Mouse (Mus musculus): Measurements from ENCODE around the gene Carmil3. TPM values are rescaled to one million over a fixed set of nuclear protein-coding genes. Genes with fewer than 3 reads are reported as not detected.
A peak's percentile ranks its signal among the peaks of the same experiment; 100 is the strongest.

The Carmil3 gene
- polyA plus RNA-seq (2016; fragmentation: Nextera tagmentation; extraction: Ambion mirVana): 16.1 and 16.8 TPM in 2 replicates

GRCm38 (mm10) chr14:55490361-55491201, at the start of gene Carmil3:
Gene Carmil3, plus strand, starts transcription at chr14:55490651.
- Histone ChIP-seq H3K9ac (peak within 1 kb of the TSS; percentile 86), H3K27ac (peak within 1 kb of the TSS; percentile 79), H3K36me3 (peaks cover 22% of the 10 kb centered on the region), H3K4me1 (peaks cover 17% of the 10 kb centered on the region), H3K4me3 (peak within 1 kb of the TSS; percentile 79), H3K9me3 (no peaks in the 10 kb centered on the region), H3K27me3 (replicated peaks) (no peaks in the 10 kb centered on the region), H3K4me2 (replicated peaks) (peak within 1 kb of the TSS; percentile 85)
- ATAC-seq (ENCODE audit: low FRiP score, low read depth): peak; percentile 90
- under 1% methylated on average over 65 of the region's 68 CpGs for WGBS

GRCm38 (mm10) chr14:55457693-55458092, 32.8 kb upstream of the Carmil3 start:
- Histone ChIP-seq H3K4me3 (no peak overlapping the region), H3K27ac (no peak overlapping the region), H3K36me3 (no peaks in the 10 kb centered on the region), H3K9ac (no peak overlapping the region), H3K4me1 (no peaks in the 10 kb centered on the region), H3K27me3 (replicated peaks) (no peaks in the 10 kb centered on the region), H3K4me2 (replicated peaks) (no peak overlapping the region), H3K9me3 (0 out of 2 replicates have a peak, but pooled peaks cover 4% of the 10 kb centered on the region)
- 84% methylated on average over 2 of the region's 2 CpGs for WGBS
- no peak for ATAC-seq (ENCODE audit: low FRiP score, low read depth)

DNA sequence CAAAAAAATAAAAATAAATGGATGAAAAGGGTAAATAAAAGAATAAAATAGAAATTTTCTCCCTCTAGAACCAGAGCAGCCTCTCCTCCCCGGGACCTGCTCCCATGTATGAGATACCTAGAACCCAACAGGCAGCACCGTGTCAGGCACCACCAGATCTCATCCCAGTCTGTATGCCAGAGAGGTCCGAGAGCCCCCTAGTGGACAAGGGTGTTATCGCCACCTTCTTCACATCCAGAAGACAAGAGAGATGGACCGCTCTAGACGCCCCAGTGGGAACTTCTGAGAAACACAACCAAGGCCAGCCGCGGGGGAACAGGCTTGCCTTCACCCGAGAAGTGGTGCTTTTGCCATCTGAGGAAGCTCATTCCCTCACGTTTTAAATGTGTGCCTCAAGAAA, 32.2 kb upstream of the Carmil3 start:
- Histone ChIP-seq H3K27me3 (replicated peaks) (no peaks in the 10 kb centered on the region), H3K9me3 (0 out of 2 replicates have a peak, but pooled peaks cover 4% of the 10 kb centered on the region), H3K27ac (no peak overlapping the region), H3K4me3 (no peak overlapping the region), H3K4me1 (no peaks in the 10 kb centered on the region), H3K4me2 (replicated peaks) (no peak overlapping the region), H3K9ac (no peak overlapping the region), H3K36me3 (no peaks in the 10 kb centered on the region)
- WGBS: 26% methylated on average over 10 of the region's 10 CpGs
- no peak for ATAC-seq (ENCODE audit: low FRiP score, low read depth)

DNA sequence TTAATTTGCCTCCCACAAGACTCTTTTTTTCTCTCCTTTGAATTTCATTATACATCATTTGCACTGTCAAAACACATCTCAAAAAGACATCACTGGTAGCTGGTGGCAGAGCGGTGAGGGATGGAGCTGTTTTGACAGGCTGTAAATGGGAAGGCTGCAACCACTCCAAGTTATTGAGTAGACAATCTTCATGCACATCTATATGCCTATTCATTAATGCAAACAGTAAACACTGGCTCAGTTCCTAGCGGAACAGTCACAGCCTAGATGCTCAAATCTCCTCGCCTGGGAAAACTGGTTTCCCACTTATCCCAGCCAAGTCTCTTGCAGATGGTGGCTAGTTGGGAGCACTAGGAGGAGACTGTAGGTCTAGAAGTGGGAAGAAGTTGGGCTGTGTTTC, 31.7 kb upstream of the Carmil3 start:
- no peaks in the 10 kb centered on the region for H3K27me3 ChIP-seq (replicated peaks)
- no peak for ATAC-seq (ENCODE audit: low FRiP score, low read depth)
- WGBS: 97% methylated on average over 3 of the region's 3 CpGs
- no peak overlapping the region for H3K27ac ChIP-seq
- no peak overlapping the region for H3K9ac ChIP-seq
- H3K4me2 ChIP-seq (replicated peaks): no peak overlapping the region
- 0 out of 2 replicates have a peak, but pooled peaks cover 4% of the 10 kb centered on the region for H3K9me3 ChIP-seq
- H3K36me3 ChIP-seq: no peaks in the 10 kb centered on the region
- H3K4me3 ChIP-seq: no peak overlapping the region
- no peaks in the 10 kb centered on the region for H3K4me1 ChIP-seq

GRCm38 (mm10) chr14:55459796-55460195, 30.7 kb upstream of the Carmil3 start:
- no peaks in the 10 kb centered on the region for H3K36me3 ChIP-seq
- 69% methylated on average over 4 of the region's 4 CpGs for WGBS

DNA sequence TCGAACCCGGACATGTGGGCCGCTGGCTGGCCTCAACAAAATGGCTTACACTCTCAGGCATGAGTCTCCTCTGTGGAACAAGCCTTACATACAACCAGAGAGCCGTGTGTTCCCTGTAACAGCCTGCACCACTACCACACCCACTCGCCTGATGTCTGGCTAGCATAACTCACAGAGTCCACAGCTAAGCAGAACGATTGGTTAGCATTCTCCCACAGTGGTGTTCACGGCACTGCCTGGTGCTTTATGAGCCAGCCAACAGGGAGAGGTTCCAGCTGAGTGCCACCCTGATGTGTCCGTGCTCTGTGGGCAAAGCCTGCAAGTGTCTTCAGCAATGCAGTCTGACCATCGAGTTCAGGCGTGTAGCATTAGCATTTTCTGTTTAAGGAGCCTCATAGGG, 30.2 kb upstream of the Carmil3 start:
- Histone ChIP-seq H3K4me1 (no peaks in the 10 kb centered on the region), H3K9ac (no peak overlapping the region), H3K27me3 (replicated peaks) (no peaks in the 10 kb centered on the region), H3K4me3 (no peak overlapping the region), H3K9me3 (0 out of 2 replicates have a peak, but pooled peaks cover 4% of the 10 kb centered on the region), H3K36me3 (no peaks in the 10 kb centered on the region), H3K4me2 (replicated peaks) (no peak overlapping the region), H3K27ac (no peak overlapping the region)
- 79% methylated on average over 10 of the region's 10 CpGs for WGBS
- ATAC-seq (ENCODE audit: low FRiP score, low read depth): no peak

More at GRCm38 (mm10) chr14:55459796-55460195, 30.7 kb upstream of the Carmil3 start:
- Histone ChIP-seq H3K9ac (no peak overlapping the region), H3K4me1 (no peaks in the 10 kb centered on the region), H3K27ac (no peak overlapping the region), H3K4me2 (replicated peaks) (no peak overlapping the region), H3K9me3 (0 out of 2 replicates have a peak, but pooled peaks cover 4% of the 10 kb centered on the region), H3K27me3 (replicated peaks) (no peaks in the 10 kb centered on the region), H3K4me3 (no peak overlapping the region)
- no peak for ATAC-seq (ENCODE audit: low FRiP score, low read depth)

DNA sequence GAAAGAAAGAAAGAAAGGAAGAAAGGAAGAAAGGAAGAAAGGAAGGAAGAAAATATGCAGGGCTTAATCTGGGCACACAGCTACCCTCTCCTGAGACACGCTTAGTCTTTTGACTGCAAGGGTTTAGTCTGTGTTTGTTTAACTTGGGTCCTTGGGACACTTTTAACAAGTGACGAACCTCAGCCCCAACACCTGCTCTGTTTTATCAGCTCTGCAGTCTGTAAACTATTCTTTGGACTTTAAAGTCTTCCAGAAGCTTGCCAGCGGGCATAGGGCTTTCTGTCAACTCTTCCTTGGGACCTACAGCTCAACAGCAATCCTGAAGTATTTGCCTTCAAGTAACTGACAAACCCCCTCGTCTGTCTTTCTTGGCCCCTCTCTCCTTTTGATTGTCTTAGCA, 28.7 kb upstream of the Carmil3 start:
- no peak overlapping the region for H3K9ac ChIP-seq
- no peak overlapping the region for H3K27ac ChIP-seq
- WGBS: 68% methylated on average over 4 of the region's 4 CpGs
- H3K9me3 ChIP-seq: no peaks in the 10 kb centered on the region
- H3K4me3 ChIP-seq: no peak overlapping the region
- no peak for ATAC-seq (ENCODE audit: low FRiP score, low read depth)
- H3K36me3 ChIP-seq: no peaks in the 10 kb centered on the region
- H3K4me2 ChIP-seq (replicated peaks): no peak overlapping the region
- H3K27me3 ChIP-seq (replicated peaks): no peaks in the 10 kb centered on the region
- H3K4me1 ChIP-seq: no peaks in the 10 kb centered on the region

GRCm38 (mm10) chr14:55466481-55466880, 24.0 kb upstream of the Carmil3 start:
- no peak for ATAC-seq (ENCODE audit: low FRiP score, low read depth)
- Histone ChIP-seq H3K4me2 (replicated peaks) (no peak overlapping the region), H3K36me3 (no peaks in the 10 kb centered on the region), H3K4me1 (0 out of 2 replicates have a peak, but pooled peaks cover 4% of the 10 kb centered on the region), H3K27me3 (replicated peaks) (no peaks in the 10 kb centered on the region), H3K9me3 (no peaks in the 10 kb centered on the region), H3K27ac (no peak overlapping the region), H3K4me3 (no peak overlapping the region), H3K9ac (no peak overlapping the region)
- WGBS: 78% methylated on average over 4 of the region's 4 CpGs

GRCm38 (mm10) chr14:55467108-55467507, 23.3 kb upstream of the Carmil3 start:
- WGBS: 82% methylated on average over 7 of the region's 7 CpGs
- Histone ChIP-seq H3K27me3 (replicated peaks) (no peaks in the 10 kb centered on the region), H3K4me1 (0 out of 2 replicates have a peak, but pooled peaks cover 4% of the 10 kb centered on the region), H3K36me3 (no peaks in the 10 kb centered on the region), H3K9me3 (no peaks in the 10 kb centered on the region), H3K27ac (no peak overlapping the region), H3K4me2 (replicated peaks) (no peak overlapping the region), H3K4me3 (no peak overlapping the region), H3K9ac (no peak overlapping the region)
- ATAC-seq (ENCODE audit: low FRiP score, low read depth): no peak

- H3K36me3 ChIP-seq: no peaks in the 10 kb centered on the region
- no peak for ATAC-seq (ENCODE audit: low FRiP score, low read depth)
- H3K27ac ChIP-seq: no peak overlapping the region
- H3K27me3 ChIP-seq (replicated peaks): no peaks in the 10 kb centered on the region
- no peak overlapping the region for H3K4me2 ChIP-seq (replicated peaks)
- WGBS: 89% methylated on average over 2 of the region's 2 CpGs
- H3K9me3 ChIP-seq: no peaks in the 10 kb centered on the region
- H3K4me1 ChIP-seq: 0 out of 2 replicates have a peak, but pooled peaks cover 4% of the 10 kb centered on the region
- no peak overlapping the region for H3K4me3 ChIP-seq
- H3K9ac ChIP-seq: no peak overlapping the region
These were observed 22.1 kb upstream of the Carmil3 start for GRCm38 (mm10) chr14:55468301-55468741.

GRCm38 (mm10) chr14:55469041-55469440, 21.4 kb upstream of the Carmil3 start:
- 0 out of 2 replicates have a peak, but pooled peaks cover 4% of the 10 kb centered on the region for H3K4me1 ChIP-seq
- no peak overlapping the region for H3K27ac ChIP-seq
- no peak for ATAC-seq (ENCODE audit: low FRiP score, low read depth)
- no peak overlapping the region for H3K9ac ChIP-seq
- WGBS: 89% methylated on average over 2 of the region's 2 CpGs
- H3K4me2 ChIP-seq (replicated peaks): no peak overlapping the region
- H3K4me3 ChIP-seq: no peak overlapping the region
- no peaks in the 10 kb centered on the region for H3K36me3 ChIP-seq
- H3K9me3 ChIP-seq: no peaks in the 10 kb centered on the region
- H3K27me3 ChIP-seq (replicated peaks): no peaks in the 10 kb centered on the region

GRCm38 (mm10) chr14:55469821-55470220, 20.6 kb upstream of the Carmil3 start:
- no peaks in the 10 kb centered on the region for H3K9me3 ChIP-seq
- ATAC-seq (ENCODE audit: low FRiP score, low read depth): no peak
- no peak overlapping the region for H3K9ac ChIP-seq
- 85% methylated on average over 6 of the region's 6 CpGs for WGBS
- no peak overlapping the region for H3K27ac ChIP-seq
- no peaks in the 10 kb centered on the region for H3K36me3 ChIP-seq
- no peak overlapping the region for H3K4me3 ChIP-seq
- H3K4me1 ChIP-seq: 0 out of 2 replicates have a peak, but pooled peaks cover 4% of the 10 kb centered on the region
- H3K4me2 ChIP-seq (replicated peaks): no peak overlapping the region
- no peaks in the 10 kb centered on the region for H3K27me3 ChIP-seq (replicated peaks)
